Comparison of ENCODE assay signal across 7 mouse cellular contexts in genomic region chr3:38483551-38483950, GRCm38 (mm10). TPM values are rescaled to one million over a fixed set of nuclear protein-coding genes. Genes with fewer than 3 reads are reported as not detected.
A peak's percentile ranks its signal among the peaks of the same experiment; 100 is the strongest.
DNase-seq lines count a peak whose midpoint lies in the region; ATAC-seq and TF ChIP-seq lines count a peak whose summit lies in the region.

No protein-coding gene starts in this region.

- ATAC-seq in forebrain, postnatal 0 days: no peak

- H3K36me3 ChIP-seq in forebrain, postnatal 0 days (ENCODE audit: insufficient read depth): no peaks in the 10 kb centered on the region; the same call in 1 of the 2 replicates
- H3K36me3 ChIP-seq in limb, embryonic 10.5 days: peaks cover 33% of the 10 kb centered on the region
- H3K36me3 ChIP-seq in myocyte (ENCODE audit: control insufficient read depth, insufficient read depth): peaks cover 10% of the 10 kb centered on the region

- no peaks in the 10 kb centered on the region for H3K9me3 ChIP-seq in forebrain, postnatal 0 days (ENCODE audit: low read length)
- no peaks in the 10 kb centered on the region for H3K9me3 ChIP-seq in limb, embryonic 10.5 days (replicated peaks)

- peaks cover 56% of the 10 kb centered on the region for H3K79me2 ChIP-seq in myocyte (ENCODE audit: control insufficient read depth, insufficient read depth)

- peak overlapping the region; percentile 57 for H3ac ChIP-seq in myocyte (ENCODE audit: control insufficient read depth, insufficient read length)

- H3K27me3 ChIP-seq in forebrain, postnatal 0 days (ENCODE audit: insufficient read depth, low read length): no peaks in the 10 kb centered on the region
- H3K27me3 ChIP-seq in limb, embryonic 10.5 days (ENCODE audit: low read depth, poor library complexity, severe bottlenecking): no peaks in the 10 kb centered on the region
- H3K27me3 ChIP-seq in myocyte (ENCODE audit: control insufficient read depth, insufficient read depth, insufficient read length): no peaks in the 10 kb centered on the region

- H3K27ac ChIP-seq in bone marrow macrophage, adult 2 months (ENCODE audit: insufficient read depth, low read depth, low read length): no peak overlapping the region
- 0 out of 2 replicates have a peak overlapping the region, but pooled peaks have one; percentile 87 for H3K27ac ChIP-seq in forebrain, postnatal 0 days (ENCODE audit: low read depth, low read length)
- H3K27ac ChIP-seq in limb, embryonic 10.5 days: peak overlapping the region; percentile 98

- peaks cover 20% of the 10 kb centered on the region for H3K4me1 ChIP-seq in bone marrow macrophage, adult 2 months (ENCODE audit: control insufficient read depth, insufficient read depth, low read length)
- peaks cover 20% of the 10 kb centered on the region for H3K4me1 ChIP-seq in forebrain, postnatal 0 days (ENCODE audit: insufficient read depth)
- H3K4me1 ChIP-seq in limb, embryonic 10.5 days: peaks cover 31% of the 10 kb centered on the region

- intact Hi-C loops in left cerebral cortex, postnatal 14 days (cut with DNase I): loop anchor here (5.0 kb wide), 1 partner anchor 226 kb away; no protein-coding TSS in a partner anchor
- intact Hi-C loops in left cerebral cortex, postnatal 10 days (cut with DNase I): loop anchor here (5.0 to 10.0 kb wide), 3 partner anchors 229 to 364 kb away; no protein-coding TSS in a partner anchor

- DNase-seq in left cerebral cortex, postnatal 14 days (ENCODE audit: low spot score in 2 of 2): peak; percentile 35 to 54
- no peak for DNase-seq in left cerebral cortex, postnatal 10 days (ENCODE audit: extremely low spot score in 1 of 2, low spot score in 2 of 2)
- peak; percentile 54 for DNase-seq in forebrain, postnatal 0 days
- peak; percentile 36 for DNase-seq in limb, embryonic 10.5 days (ENCODE audit: low spot score)
- DNase-seq in urinary bladder, adult 18-20 months (ENCODE audit: low spot score in 2 of 2): no peak

- no peak for TF ChIP-seq CTCF in bone marrow macrophage, adult 2 months (IDR thresholded peaks at IDR 0.05; ENCODE audit: low read depth, low read length)
- 0 out of 2 replicates have a peak, but pooled peaks have one; percentile 1 for TF ChIP-seq CTCF in forebrain, postnatal 0 days (IDR thresholded peaks at IDR 0.05; ENCODE audit: low read depth)

- TF ChIP-seq POLR2A in bone marrow macrophage, adult 2 months (IDR thresholded peaks at IDR 0.05; ENCODE audit: borderline replicate concordance, low read depth, low read length): no peak
- no peak for TF ChIP-seq POLR2A in myocyte (IDR thresholded peaks at IDR 0.05; ENCODE audit: insufficient read length, low read depth)

- H3K4me2 ChIP-seq in forebrain, postnatal 0 days (ENCODE audit: low read depth): peak overlapping the region; percentile 75
- H3K4me2 ChIP-seq in myocyte (ENCODE audit: low read depth): peak overlapping the region; percentile 99

- peak overlapping the region; percentile 93 for H3K9ac ChIP-seq in forebrain, postnatal 0 days

- peak overlapping the region; percentile 90 for H3K4me3 ChIP-seq in bone marrow macrophage, adult 2 months (ENCODE audit: insufficient read depth, low read length)
- H3K4me3 ChIP-seq in forebrain, postnatal 0 days (ENCODE audit: low read depth, low read length): peak overlapping the region; percentile 76
- H3K4me3 ChIP-seq in limb, embryonic 10.5 days: peak overlapping the region; percentile 93
- peak overlapping the region; percentile 68 for H3K4me3 ChIP-seq in myocyte

- WGBS in forebrain, postnatal 0 days: 9% methylated on average over 10 of the region's 10 CpGs
- 12% methylated on average over 10 of the region's 10 CpGs for WGBS in limb, embryonic 10.5 days

TF ChIP-seq in myocyte, 11 proteins besides CTCF, POLR2A, EP300 and RAD21:
- no peak for TF ChIP-seq TCF12 (IDR thresholded peaks at IDR 0.05; ENCODE audit: insufficient read depth, poor library complexity, severe bottlenecking)
- TF ChIP-seq MAX (IDR thresholded peaks at IDR 0.05; ENCODE audit: low read depth): no peak
- TF ChIP-seq E2F4 (IDR thresholded peaks at IDR 0.05; ENCODE audit: insufficient read depth): no peak
- TF ChIP-seq TCF3 (IDR thresholded peaks at IDR 0.05; ENCODE audit: insufficient read length, low read depth): no peak
- no peak for TF ChIP-seq SRF (IDR thresholded peaks at IDR 0.05; ENCODE audit: control insufficient read depth, insufficient read length, low read depth)
- TF ChIP-seq CEBPB (IDR thresholded peaks at IDR 0.05; ENCODE audit: insufficient read depth, poor library complexity, severe bottlenecking): no peak
- no peak for TF ChIP-seq USF1 (IDR thresholded peaks at IDR 0.05; ENCODE audit: low read depth)

RNA-seq across cellular contexts. Expression of gene Ankrd50, which starts 1.1 kb away (rescaled TPM):
- 10 to 100 TPM; 73.2 to 78.9 TPM for total RNA-seq in left cerebral cortex, postnatal 14 days (2021)
- total RNA-seq in left cerebral cortex, postnatal 10 days (2021): 10 to 100 TPM; 79.5 to 80.2 TPM
- polyA plus RNA-seq in bone marrow macrophage, adult 2 months (2012; ENCODE audit: insufficient read depth, insufficient read length, missing spikeins): 21.7 and 22.8 TPM in 2 replicates
- total RNA-seq in forebrain, postnatal 0 days (2014; rRNA removed): 50.9 and 69.1 TPM in 2 replicates
- 12.6 and 13.0 TPM in 2 replicates for polyA plus RNA-seq in forebrain, postnatal 0 days (2015; fragmentation: Nextera tagmentation; extraction: Ambion mirVana)
- 16.7 and 17.9 TPM in 2 replicates for polyA plus RNA-seq in limb, embryonic 10.5 days (2016; fragmentation: Nextera tagmentation; extraction: Ambion mirVana)
- 44.2 TPM for polyA plus RNA-seq in myocyte (2012; fragmentation: generic; extraction: Trizol)

Comparison
In these comparisons a context has a peak if more than half of its experiments do, and no peak if none do; other contexts are left out.
1. DNase-seq: peak in left cerebral cortex, postnatal 14 days (2 of 2), forebrain, postnatal 0 days (single experiment) and limb, embryonic 10.5 days (single experiment); none in left cerebral cortex, postnatal 10 days (0 of 2) and urinary bladder, adult 18-20 months (0 of 2).
2. Peak in every context shown above with its lines, with median percentiles within 50 percentile points of each other: H3K4me3 ChIP-seq.